Mouse (Mus musculus): ENCODE data around the gene Gid8. TPM values are rescaled to one million over a fixed set of nuclear protein-coding genes. Genes with fewer than 3 reads are reported as not detected.
"Not testable (repeated sequence)": the region's sequence is repeated elsewhere in the genome, so short reads cannot be mapped to it uniquely, and the experiment has no call there.

Gene Gid8
- total RNA-seq, 4 experiments from 2014 or later, result 33.7 to 41.1 (median 34.8) TPM

DNA sequence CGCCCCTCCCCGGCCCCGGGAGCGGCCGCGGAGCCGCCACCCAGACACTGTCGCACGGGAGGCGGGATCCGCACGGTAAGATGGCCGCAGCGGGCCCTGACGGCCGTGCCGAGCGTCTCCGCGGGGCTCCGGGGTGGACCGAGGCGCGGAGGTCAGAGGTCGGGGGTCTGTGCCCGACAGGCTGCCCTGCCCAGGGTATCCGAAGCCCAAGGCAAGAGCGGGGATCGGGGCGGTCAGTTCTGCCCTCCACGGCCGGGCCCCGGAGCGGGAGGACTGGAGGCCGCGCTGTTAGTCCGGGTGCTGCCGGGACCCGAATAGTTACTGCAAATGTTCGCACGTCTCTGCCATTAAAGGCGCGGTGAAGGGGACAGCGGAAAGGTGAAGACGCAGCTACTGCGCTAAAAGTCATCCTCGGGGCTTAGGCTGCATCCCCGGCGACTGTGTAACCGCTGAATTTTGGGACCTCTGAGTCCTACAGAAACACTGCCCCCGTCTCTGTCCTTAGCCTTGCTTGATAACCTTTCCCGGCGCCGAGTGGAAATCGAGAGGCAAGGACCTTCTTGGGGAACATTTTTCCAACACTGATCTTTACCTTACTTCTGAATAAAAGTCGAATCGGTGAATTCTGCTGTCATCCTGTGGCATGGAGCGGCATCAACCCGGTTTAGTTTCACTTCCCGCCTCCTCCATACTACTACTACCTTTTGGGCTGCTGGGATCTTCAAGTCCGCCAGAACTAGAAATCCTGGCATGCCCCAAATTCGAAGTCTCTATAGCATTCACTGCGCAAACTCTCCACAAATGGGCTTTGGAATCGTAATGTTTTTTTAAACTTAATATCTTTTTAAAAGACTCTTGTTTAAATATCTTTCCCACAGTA, 599 bp downstream of the Gid8 start:
- no peak for DNase-seq (ENCODE audit: low spot score in 2 of 2)

DNA sequence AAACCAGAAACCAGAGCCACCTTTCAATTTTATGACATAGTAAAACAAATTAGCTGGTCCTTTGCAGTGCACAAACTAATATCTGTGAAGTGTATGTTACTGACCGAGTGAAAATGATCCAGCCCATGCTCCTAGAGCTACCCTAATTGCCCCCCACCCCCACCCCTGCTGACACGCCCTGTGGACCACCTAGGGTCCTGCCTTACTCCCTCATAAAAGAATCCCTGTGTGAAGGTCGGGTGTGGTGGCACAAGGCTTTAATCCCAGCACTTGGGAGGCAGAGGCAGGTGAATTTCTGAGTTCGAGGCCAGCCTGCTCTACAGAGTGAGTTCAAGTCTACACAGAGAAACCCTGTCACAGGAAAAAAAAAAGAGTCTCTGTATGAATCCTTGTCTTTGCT, 1.6 kb downstream of the Gid8 start:
- no peak for DNase-seq (ENCODE audit: low spot score in 2 of 2)

DNA sequence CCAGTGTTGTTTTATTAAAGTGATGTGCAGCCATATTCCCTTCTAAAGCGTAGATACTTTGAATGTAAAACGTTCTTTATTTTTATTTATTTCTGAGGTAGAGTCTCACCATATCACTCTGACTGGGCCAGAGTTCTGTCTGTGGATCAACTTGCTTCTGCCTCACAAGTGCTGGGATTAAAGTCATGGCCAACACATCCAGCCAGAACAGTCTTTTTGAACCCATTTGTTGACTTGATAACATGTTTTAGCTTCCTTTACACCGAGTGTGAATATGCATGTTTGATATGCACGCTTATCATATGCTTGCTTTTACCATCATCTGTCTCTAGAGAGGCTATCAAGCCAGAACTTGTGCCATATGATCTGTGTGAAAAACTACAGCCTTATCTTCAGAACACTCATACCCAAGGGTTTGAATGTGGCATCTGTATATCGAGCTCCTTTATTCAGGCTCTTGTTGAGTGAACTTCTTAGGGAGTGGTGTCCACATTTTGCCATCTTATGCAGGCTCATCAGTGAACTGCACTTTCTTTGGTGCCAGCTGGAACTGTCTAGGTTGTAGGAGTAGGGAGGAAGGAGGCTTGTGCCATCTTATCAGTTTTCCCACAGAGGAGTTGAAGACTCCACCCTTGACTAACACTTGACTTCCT, 2.2 kb downstream of the Gid8 start:
- DNase-seq (ENCODE audit: low spot score in 2 of 2), result no peak

DNA sequence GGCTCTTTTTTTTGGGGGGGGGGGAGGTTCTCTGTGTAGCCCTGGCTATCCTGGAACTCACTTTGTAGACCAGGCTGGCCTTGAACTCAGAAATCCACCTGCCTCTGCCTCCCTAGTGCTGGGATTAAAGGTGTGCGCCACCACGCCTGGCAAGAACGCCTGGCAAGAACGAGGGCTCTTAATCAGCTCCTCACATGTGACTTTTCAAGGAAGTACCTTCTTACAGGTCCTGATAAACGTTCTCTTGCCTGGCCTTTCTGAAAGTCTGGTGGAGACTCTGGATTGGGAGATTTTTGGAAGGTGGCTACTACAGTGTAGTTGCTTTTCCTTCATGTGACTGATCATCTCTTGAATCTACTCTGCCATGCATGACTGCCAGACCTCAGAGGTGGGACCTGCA, 12.8 kb downstream of the Gid8 start:
- not testable (repeated sequence) for DNase-seq (ENCODE audit: low spot score in 2 of 2)

DNA sequence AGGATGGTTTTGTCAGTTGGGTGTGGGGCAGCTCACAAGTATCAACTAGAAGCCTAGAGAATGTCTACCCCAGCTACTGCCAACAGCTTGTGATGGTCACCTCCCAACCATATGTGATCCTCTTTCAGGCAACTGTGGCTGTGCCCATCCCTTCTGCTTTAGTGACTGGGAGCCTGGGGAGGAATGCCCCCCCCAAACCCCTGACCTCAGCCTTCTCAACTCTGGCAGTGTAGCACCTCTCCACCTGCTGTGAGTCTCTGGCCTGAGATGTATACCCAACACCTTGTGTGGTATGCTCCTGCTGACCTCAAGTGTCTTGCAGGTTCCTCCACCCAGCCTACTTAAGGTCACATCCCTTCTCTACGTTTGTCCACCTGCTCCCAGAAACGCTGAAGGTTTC, 13.9 kb downstream of the Gid8 start:
- no peak for DNase-seq (ENCODE audit: low spot score in 2 of 2)

DNA sequence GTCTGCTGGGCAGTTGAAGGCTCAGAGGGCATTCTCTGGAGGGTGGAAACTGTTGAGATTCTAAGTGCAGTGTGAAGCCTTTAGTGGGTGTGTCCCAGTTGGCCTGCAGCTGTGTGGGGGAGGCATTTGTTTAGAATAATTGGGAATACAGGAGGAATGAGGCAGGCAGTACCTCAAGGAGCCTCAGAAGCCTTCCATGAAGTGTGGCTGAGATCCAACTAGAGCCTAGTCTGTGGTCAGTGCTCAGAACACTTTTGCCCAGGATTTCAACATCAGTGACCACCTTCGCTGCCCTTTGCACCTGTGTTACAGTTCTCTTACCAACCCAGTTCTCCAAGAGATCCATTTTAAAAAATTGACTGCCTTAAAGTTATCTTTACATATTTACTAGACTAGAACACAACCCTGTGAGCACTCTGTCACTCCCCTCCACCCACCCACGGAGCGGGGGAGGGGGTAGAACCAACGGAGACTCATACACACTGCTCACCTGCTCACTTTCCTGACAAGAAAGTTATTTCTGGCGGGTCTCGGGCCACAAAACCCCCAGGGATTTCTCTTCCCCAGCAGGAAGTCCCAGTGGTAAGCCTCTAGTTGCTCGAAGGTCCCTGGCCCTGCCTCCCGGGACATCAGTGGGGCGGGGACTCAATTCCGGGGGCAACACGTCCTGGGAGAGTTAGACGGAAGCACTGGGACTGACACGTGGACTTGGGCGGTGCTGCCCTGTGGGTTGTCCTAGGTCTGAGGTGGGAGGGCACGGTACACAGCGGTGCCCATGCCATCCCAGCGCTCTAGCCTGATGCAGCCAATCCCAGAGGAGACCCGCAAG, 14.9 kb downstream of the Gid8 start, which contains the start of gene Slc17a9:
Gene Slc17a9 (plus strand): TSS at position 679 of the 829 bp plus-strand sequence.
- peak in 1 of 2 experiments; percentile 18 for DNase-seq (ENCODE audit: low spot score in 2 of 2)

DNA sequence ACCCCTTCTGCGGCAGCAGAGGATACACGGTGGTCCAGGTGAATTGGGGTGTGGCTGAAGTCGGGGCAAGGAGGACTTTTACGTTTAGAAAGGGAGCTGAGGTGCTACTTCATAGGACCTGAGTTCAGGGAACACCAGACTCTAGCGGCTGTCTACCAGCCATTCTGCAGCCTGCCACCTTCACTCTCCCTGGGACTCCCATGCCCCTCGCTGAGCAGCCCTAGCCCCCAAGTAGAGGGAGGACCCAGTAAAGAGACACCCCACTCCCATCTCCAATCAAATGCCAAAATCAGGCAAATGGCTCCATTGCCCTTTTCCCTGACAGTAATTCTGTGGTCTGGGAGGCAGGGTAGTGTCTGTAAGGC, 15.5 kb downstream of the Gid8 start:
- no peak for DNase-seq (ENCODE audit: low spot score in 2 of 2)

DNA sequence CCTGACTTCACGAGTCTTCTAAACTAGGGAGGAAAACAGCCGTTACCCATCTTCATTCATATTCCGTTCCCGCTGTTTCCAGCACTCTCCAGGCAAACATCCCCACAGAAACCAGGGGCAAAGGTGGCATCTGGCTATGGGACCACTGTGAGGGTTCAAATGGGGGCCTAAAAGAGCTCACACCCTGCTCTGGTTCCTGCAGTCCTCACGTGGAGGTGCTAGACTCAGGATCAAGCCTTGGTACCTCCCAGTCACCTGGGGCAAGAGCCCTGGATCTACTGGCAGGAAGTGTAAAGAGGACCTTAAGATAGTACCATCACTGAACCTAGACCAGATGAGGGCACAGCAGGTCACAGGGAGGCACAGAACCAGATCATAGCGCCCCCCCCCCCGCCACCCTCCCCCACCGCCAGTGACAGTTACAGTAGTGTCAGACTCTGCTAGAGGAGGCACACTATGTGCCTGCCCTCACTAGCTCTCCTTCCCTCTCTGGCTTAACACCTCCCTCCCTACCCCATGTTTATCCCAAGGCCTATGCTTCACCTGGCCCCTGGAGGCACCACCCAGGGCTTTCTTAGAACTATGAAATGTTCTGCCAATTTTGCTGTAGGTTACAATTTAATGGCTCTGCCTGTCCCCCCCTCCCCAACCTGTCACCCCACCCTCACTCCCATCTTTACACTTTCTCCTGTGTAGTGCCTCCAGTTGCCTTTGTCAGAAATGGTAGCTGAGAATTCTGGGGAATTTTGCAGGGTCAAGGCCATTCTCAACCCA, 16.1 kb downstream of the Gid8 start:
- no peak for DNase-seq (ENCODE audit: low spot score in 2 of 2)

DNA sequence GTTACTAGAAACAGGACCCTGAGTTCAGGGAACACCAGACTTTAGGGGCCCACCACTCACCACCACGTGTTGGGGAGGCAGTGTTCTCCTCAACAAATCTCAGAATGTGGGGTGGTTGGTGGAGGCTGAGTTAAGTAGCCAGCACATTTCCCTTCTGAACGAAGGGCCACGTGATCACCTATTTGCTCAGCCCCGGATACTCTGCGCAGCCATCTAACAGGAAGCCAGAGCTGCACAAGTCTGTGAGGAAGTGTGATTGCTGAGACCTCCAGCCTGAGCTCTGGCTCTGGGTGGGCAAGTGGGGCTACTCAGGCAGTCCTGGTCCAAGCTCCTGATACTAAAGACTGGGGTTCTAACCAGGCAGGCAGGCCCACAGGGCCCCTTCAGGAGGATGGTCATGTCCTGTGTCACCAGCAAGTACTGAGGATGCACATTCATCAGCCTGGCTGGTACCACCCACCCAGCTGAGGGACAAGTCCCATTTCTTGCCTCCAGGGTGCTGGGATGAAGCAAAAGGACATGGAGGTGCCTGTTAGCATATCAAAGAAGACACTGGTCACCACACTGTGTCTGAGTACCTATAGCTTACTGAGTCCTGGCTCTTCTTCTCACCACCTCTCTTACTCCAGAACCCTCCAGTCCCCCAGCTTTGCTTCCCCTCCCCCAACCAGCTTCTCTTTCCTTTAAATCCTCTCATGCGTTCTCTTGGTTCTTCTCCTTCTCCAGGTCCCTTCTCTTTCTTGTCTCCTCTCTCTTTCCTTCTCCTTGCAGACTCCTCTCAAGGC, 16.9 kb downstream of the Gid8 start:
- DNase-seq (ENCODE audit: low spot score in 2 of 2), result no peak

DNA sequence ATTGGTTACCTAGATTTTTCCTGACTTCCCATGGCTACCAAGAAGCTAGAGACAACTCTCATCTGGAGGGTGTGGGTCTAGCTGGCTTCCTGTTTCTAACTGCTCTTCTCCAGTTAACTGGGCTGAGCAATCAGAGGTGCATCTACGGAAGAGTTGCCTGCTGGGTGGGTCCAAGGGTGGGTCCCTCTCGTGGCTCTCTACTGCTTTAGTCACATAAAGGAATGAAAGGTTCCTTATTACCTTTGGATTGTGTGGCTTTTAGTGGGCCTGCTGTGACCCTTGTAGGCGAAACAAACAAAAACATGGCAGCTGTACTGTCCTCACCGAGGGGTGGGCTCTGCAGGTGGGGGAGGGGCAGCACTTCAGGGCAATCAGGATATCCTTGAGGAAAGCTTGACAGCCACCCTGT, 17.7 kb downstream of the Gid8 start:
- DNase-seq (ENCODE audit: low spot score in 2 of 2), result no peak

DNA sequence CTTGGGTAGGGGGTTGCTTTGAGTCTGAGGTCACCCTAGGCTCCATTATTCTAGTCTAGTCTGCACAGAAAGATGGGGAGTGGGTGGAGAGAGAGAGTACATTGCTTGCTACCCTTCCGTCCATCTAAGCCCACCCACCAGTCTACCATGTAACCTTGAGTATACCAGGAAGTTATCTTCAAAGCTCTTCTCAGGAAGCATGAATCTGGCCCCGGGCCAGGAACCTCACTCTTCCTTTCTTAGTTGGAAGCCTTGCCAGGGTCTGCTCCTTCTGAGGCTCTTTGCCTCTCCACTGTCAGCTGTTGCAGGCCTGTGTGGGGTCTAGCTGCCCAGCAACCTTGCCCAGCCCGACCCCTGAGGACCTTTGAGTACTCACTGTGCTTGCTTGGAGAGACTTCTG, 21.1 kb downstream of the Gid8 start:
- no peak for DNase-seq (ENCODE audit: low spot score in 2 of 2)

DNA sequence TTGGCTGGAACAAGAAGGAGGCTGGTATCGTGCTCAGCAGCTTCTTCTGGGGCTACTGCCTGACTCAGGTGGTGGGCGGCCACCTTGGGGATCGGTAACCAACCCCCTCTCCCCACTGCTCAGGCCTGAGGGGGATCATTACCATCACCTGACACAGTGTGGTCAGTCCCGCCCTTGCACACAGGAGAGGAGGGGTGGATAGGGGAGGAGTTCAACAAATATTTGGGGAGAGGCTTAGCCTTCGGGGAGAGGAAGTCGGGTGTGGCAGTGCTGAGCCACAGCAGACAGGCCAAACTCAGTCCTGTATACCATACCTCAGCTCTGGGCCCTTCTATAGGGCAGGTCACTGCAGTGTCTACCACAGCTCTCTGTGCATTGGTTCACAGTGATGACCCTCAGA, 22.1 kb downstream of the Gid8 start:
- DNase-seq (ENCODE audit: low spot score in 2 of 2), result no peak

DNA sequence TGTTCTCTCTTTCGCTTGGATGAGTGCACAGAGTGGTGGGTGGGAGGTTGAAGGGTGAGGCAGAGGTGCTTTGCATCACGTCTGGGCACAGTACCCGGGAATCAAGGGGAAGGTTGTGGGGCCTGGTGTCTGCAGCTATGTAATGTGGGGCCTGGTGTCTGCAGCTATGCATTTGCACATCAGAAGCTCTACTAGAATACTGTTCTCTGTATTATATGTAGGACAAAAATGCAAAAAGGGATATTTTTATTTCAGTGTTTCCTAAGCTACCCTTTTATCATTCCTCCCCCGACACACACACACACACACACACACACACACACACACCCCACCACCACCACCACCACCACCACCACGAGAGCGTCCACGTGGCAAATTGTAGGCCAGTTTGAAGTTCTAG, 25.3 kb downstream of the Gid8 start:
- DNase-seq (ENCODE audit: low spot score in 2 of 2), result no peak

DNA sequence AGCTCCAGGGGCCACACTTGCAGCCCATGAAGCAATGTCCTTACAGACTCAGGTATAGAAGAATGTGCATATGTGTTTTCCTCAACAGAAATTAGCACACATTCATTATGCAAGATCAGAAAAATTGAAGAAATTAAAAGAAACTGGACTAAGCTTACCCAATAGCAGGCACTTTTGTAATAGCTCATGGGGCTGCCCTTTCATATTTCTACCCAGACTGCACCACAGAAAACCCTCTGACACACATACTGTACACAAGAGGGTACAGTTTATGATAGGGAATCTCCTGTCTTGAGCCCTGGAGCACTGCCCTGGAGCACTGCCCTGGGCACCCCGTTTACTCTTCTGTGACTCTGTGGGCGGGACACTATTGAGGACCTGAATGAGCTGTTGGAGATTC, 28.1 kb downstream of the Gid8 start:
- no peak for DNase-seq (ENCODE audit: low spot score in 2 of 2)

DNA sequence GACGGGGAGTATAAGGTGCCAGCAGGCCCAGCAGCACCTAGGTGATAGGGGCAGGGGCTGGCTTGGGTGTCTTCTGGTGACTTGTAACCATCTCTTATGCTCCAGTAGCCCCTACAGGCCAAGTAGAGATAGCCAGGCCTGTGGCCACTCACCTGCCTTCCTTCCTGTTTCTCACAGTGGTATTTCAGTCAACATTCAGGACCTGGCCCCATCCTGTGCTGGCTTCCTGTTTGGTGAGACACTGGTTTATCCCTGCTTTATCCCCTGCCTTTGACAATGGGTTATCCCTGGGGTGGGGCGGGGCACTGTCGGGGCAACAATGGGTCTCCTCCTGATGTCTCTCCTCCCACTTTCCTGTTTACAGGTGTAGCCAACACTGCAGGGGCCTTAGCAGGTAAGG, 30.4 kb downstream of the Gid8 start:
- DNase-seq (ENCODE audit: low spot score in 2 of 2), result no peak

DNA sequence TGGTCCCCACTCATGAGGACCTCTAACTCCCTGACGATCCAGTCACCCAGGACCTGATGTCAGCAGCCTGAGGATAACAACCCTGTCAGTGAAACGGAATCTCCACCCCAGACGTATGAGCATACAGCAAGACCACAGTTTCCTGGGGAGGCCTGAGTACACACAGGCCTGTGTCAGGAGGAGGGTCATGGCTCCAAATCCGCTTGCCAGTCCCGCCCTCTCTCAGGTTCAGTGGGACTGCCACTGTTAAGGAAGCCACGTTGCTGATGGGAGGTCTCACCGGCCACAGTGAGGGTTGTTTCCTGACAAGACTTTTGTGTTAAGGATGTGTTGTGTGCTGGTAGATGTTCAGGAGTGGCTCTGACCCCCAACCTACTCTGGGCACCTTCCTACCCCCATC, 31.5 kb downstream of the Gid8 start:
- no peak for DNase-seq (ENCODE audit: low spot score in 2 of 2)

DNA sequence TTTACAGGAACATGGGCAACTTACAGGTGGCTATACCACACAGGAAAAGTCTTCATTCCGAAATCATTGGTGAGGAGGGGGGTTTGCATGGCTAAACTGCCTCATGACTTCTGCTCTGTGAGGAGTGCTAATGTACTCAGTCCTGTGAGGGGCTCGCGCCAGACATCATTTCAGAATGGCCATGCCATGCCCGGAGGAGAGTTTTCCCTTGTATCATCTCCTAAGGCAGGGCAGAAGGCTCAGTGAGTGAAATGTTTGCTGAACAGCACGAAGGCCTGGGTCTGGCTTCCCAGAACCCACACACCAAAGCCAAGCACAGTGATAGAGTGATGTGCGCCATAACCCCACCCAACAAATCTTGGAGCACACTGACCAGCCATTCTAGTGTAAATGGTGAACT, 32.9 kb downstream of the Gid8 start:
- no peak for DNase-seq (ENCODE audit: low spot score in 2 of 2)

DNA sequence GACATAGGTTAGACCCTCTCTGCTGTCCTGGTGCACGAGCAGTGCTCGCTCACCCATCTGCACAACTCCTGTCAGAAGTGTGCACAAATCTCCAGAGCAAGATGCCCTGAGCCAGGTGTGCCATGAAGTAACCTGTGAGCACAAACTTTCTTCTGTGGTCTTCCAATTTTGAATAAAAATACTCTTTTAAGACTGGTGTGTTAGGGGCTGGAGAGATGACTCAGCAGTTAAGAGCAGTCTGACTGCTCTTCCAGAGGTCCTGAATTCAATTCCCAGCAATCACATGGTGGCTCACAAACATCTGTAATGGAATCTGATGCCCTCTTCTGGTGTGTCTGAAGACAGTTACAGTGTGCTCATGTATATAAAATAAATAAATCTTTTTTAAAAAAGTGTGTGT, 33.4 kb downstream of the Gid8 start:
- DNase-seq (ENCODE audit: low spot score in 2 of 2), result no peak

DNA sequence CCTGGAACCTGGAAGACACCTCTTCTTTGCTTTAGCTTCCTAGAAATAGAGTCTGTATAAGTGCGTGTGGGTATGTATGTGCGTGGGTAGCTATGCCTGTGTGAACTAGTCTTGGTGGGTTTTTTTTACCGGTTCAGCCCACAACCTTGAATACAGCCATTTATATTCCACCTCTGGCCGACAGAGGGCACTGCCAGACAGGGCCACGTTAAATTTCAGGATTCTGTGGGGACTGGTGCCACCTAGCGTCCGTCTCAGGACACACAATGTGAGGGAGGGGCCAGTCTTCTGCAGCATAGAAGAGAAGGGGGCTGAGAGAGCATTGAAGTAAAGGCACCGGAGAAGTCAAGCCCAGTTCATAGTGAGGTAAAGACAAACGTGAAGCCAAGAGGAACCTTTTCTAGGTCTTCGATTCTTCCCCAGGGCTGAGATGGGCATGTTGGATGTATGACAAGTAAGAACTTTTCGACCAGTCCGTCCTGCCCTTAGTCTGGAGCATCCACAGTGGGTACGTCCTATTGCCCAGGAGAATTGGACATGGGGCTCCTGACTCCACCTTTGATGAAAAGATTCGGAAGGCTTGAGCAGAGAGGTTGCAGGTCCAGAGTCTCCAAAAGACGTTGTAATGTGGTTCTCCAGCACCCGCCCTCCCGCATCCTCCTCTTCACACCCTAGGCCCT, 35.5 kb downstream of the Gid8 start:
- DNase-seq (ENCODE audit: low spot score in 2 of 2), result peak; percentile 57 to 63
